Comparison of ENCODE assay signal across 8 mouse cellular contexts in genomic region chr9:58487851-58488801, GRCm38 (mm10). TPM values are rescaled to one million over a fixed set of nuclear protein-coding genes. Genes with fewer than 3 reads are reported as not detected.
DNase-seq lines count a peak whose midpoint lies in the region; ATAC-seq lines count a peak whose summit lies in the region.

Gene Insyn1, plus strand, starts transcription at chr9:58488603.

- H3K27me3 ChIP-seq in hindbrain, embryonic 16.5 days (replicated peaks; ENCODE audit: control insufficient read depth, insufficient read depth, low read length) = 0 out of 2 replicates have a peak, but pooled peaks cover 2% of the 10 kb centered on the region
- peaks cover 64% of the 10 kb centered on the region for H3K27me3 ChIP-seq in midbrain, embryonic 12.5 days
- H3K27me3 ChIP-seq in stomach, embryonic 16.5 days (ENCODE audit: control insufficient read depth, insufficient read depth, low read length) = peaks cover 12% of the 10 kb centered on the region; the same call in 1 of the 2 replicates

- peak within 1 kb of the TSS; percentile 95 for H3K4me2 ChIP-seq in hindbrain, embryonic 16.5 days (ENCODE audit: low read length)
- peak within 1 kb of the TSS; percentile 98 for H3K4me2 ChIP-seq in midbrain, embryonic 12.5 days (replicated peaks)
- peak within 1 kb of the TSS; percentile 95 for H3K4me2 ChIP-seq in stomach, embryonic 16.5 days (ENCODE audit: low read depth, low read length)

- peak; percentile 79 for ATAC-seq in hindbrain, embryonic 16.5 days
- ATAC-seq in midbrain, embryonic 12.5 days (ENCODE audit: low FRiP score, low read depth) = peak; percentile 70
- peak; percentile 74 for ATAC-seq in stomach, embryonic 16.5 days (ENCODE audit: insufficient read depth, low FRiP score)

- H3K9ac ChIP-seq in hindbrain, embryonic 16.5 days (ENCODE audit: low read depth, low read length) = peak within 1 kb of the TSS; percentile 81
- H3K9ac ChIP-seq in midbrain, embryonic 12.5 days (replicated peaks) = peak within 1 kb of the TSS; percentile 82
- peak within 1 kb of the TSS; percentile 82 for H3K9ac ChIP-seq in stomach, embryonic 16.5 days (ENCODE audit: low read length)

- under 1% methylated on average over 65 of the region's 104 CpGs for WGBS in hindbrain, embryonic 16.5 days
- 0% methylated on average over 80 of the region's 104 CpGs for WGBS in midbrain, embryonic 12.5 days
- WGBS in stomach, embryonic 16.5 days = under 1% methylated on average over 80 of the region's 104 CpGs

- intact Hi-C loops in left cerebral cortex, postnatal 4 days (cut with DNase I) = loop anchor here (10.0 kb wide), 1 partner anchor 143 kb away; no protein-coding TSS in a partner anchor

- H3K36me3 ChIP-seq in hindbrain, embryonic 16.5 days (ENCODE audit: control insufficient read depth, insufficient read depth, low read length) = no peaks in the 10 kb centered on the region
- H3K36me3 ChIP-seq in midbrain, embryonic 12.5 days = no peaks in the 10 kb centered on the region
- no peaks in the 10 kb centered on the region for H3K36me3 ChIP-seq in stomach, embryonic 16.5 days (ENCODE audit: control insufficient read depth, insufficient read depth, low read length)

- H3K4me3 ChIP-seq in hindbrain, embryonic 16.5 days (ENCODE audit: low read length) = peak within 1 kb of the TSS; percentile 81
- peak within 1 kb of the TSS; percentile 71 for H3K4me3 ChIP-seq in midbrain, embryonic 12.5 days
- H3K4me3 ChIP-seq in stomach, embryonic 16.5 days (replicated peaks; ENCODE audit: low read length) = peak within 1 kb of the TSS; percentile 67

- H3K9me3 ChIP-seq in hindbrain, embryonic 16.5 days (ENCODE audit: control insufficient read depth, low read length) = no peaks in the 10 kb centered on the region
- no peaks in the 10 kb centered on the region for H3K9me3 ChIP-seq in midbrain, embryonic 12.5 days
- H3K9me3 ChIP-seq in stomach, embryonic 16.5 days (replicated peaks; ENCODE audit: control insufficient read depth, low read length) = no peaks in the 10 kb centered on the region

- peaks cover 25% of the 10 kb centered on the region for H3K4me1 ChIP-seq in hindbrain, embryonic 16.5 days (ENCODE audit: control insufficient read depth, insufficient read depth, low read depth, low read length)
- peaks cover 17% of the 10 kb centered on the region for H3K4me1 ChIP-seq in midbrain, embryonic 12.5 days
- H3K4me1 ChIP-seq in stomach, embryonic 16.5 days (ENCODE audit: control insufficient read depth, insufficient read depth, low read length) = 0 out of 2 replicates have a peak, but pooled peaks cover 5% of the 10 kb centered on the region

- peak within 1 kb of the TSS; percentile 83 for H3K27ac ChIP-seq in hindbrain, embryonic 16.5 days (ENCODE audit: low read depth, low read length)
- peak within 1 kb of the TSS; percentile 82 for H3K27ac ChIP-seq in midbrain, embryonic 12.5 days (replicated peaks)
- peak within 1 kb of the TSS; percentile 57 for H3K27ac ChIP-seq in stomach, embryonic 16.5 days (ENCODE audit: low read length)

- peak in 1 of 2 experiments; percentile 71 for DNase-seq in layer of hippocampus, adult 18-20 months (ENCODE audit: low spot score in 2 of 2)
- DNase-seq in layer of hippocampus, adult 9-10 months (ENCODE audit: low spot score) = no peak
- peak; percentile 71 to 72 for DNase-seq in cerebellum, postnatal 36 days
- DNase-seq in gastrocnemius, postnatal 10 days = peak; percentile 75
- DNase-seq in left cerebral cortex, postnatal 4 days = peak; percentile 43

RNA-seq across cellular contexts. Expression of gene Insyn1, which starts in this region (rescaled TPM):
- 100 to 1,000 TPM; 255 to 268 TPM for total RNA-seq in layer of hippocampus, adult 18-20 months (2021)
- 1 to 10 TPM; 7.9 to 9.9 TPM for total RNA-seq in gastrocnemius, postnatal 10 days (2021)
- 8.5 and 9.6 TPM in 2 replicates for polyA plus RNA-seq in hindbrain, embryonic 16.5 days (2015; fragmentation: Nextera tagmentation; extraction: Ambion mirVana)
- 10 to 100 TPM; 81.2 to 83.5 TPM for total RNA-seq in left cerebral cortex, postnatal 4 days (2021)
- polyA plus RNA-seq in midbrain, embryonic 12.5 days (2016; fragmentation: Nextera tagmentation; extraction: Ambion mirVana) = 3.4 and 3.5 TPM in 2 replicates
- polyA plus RNA-seq in stomach, embryonic 16.5 days (2015; fragmentation: Nextera tagmentation; extraction: Ambion mirVana) = 0.32 and 0.77 TPM in 2 replicates

Comparison
In these comparisons a context has a peak if more than half of its experiments do, and no peak if none do; other contexts are left out.
1. RNA of gene Insyn1 (total RNA-seq): 255 to 268 TPM in layer of hippocampus, adult 18-20 months and 81.2 to 83.5 TPM in left cerebral cortex, postnatal 4 days; 7.9 to 9.9 TPM in gastrocnemius, postnatal 10 days; every median in the first group is over 4 times any median in the second.
2. Peak in ATAC-seq, H3K4me3 ChIP-seq, H3K27ac ChIP-seq, H3K9ac ChIP-seq and H3K4me2 ChIP-seq in stomach, embryonic 16.5 days; RNA of the gene not detected or under 1 TPM.
3. Peak in every context shown above with its lines, with median percentiles within 50 percentile points of each other: ATAC-seq, H3K27ac ChIP-seq, H3K4me2 ChIP-seq, H3K4me3 ChIP-seq and H3K9ac ChIP-seq.